Mouse (Mus musculus) lung, adult 2 months (tissue): Measurements from ENCODE around the gene Tyw3.

Experiments
- CTCF ChIP-seq: fragments of 200-500 bp; IDR thresholded peaks from 2 replicates; pipeline ENCODE4 v1.5.1; 2011; ENCODE audit warnings: mild to moderate bottlenecking, low read length, control low read depth; ENCODE audit not compliant: insufficient read depth
- POLR2A ChIP-seq: fragments of 200-500 bp; IDR thresholded peaks from 2 replicates; pipeline ENCODE4 v1.6.1; 2011; ENCODE audit warnings: low read depth, mild to moderate bottlenecking, control low read depth, low read length, borderline replicate concordance; ENCODE audit errors: extremely low read depth

DNA sequence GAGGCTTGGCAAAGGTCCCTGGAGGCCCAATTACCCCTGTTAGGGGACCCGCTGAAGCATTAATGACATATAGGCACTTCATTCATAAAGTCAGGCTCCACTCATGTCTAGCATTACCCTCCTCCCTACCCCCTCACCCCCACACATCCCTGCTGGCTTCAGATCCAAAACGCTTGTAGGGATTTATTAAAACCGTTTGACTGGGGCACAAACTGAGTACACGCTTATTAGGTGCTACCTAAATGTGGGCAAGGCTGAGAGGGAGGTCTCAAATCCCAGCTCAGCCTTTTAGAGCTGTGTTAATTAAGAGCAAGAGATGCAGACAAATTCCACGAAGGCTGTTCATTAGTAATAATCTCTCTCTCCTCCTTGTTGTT, 45.9 kb downstream of the Tyw3 start:
- no peak for TF ChIP-seq CTCF
- no peak for TF ChIP-seq POLR2A
